Mouse (Mus musculus) embryonic facial prominence, embryonic 10.5 days (tissue): ENCODE measurements around the gene Mindy4. TPM values are rescaled to one million over a fixed set of nuclear protein-coding genes. Genes with fewer than 3 reads are reported as not detected.

Source experiments
- DNase-seq: peaks from one replicate; pipeline ENCODE4 v3.0.0-alpha.2; 2017; ENCODE audit warnings: low spot score
- H3K27ac ChIP-seq: fragments of 300-500 bp; sonication (generic); replicated peaks from 2 replicates; pipeline ENCODE4 v1.5.1; 2016; ENCODE audit warnings: mild to moderate bottlenecking
- H3K27me3 ChIP-seq: fragments of 300-500 bp; sonication (generic); replicated peaks from 2 replicates; pipeline ENCODE4 v1.6.1; 2016; ENCODE audit warnings: low read depth, mild to moderate bottlenecking; ENCODE audit not compliant: poor library complexity, severe bottlenecking
- H3K36me3 ChIP-seq: fragments of 300-500 bp; sonication (generic); replicated peaks from 2 replicates; pipeline ENCODE4 v1.6.1; 2016; ENCODE audit warnings: mild to moderate bottlenecking, moderate library complexity
- H3K4me1 ChIP-seq: fragments of 300-500 bp; sonication (generic); 2 replicates; pipeline ENCODE4 v1.6.1; 2016
- H3K4me3 ChIP-seq: fragments of 300-500 bp; sonication (generic); 2 replicates; pipeline ENCODE4 v1.5.1; 2016; ENCODE audit warnings: mild to moderate bottlenecking, moderate library complexity
- H3K9me3 ChIP-seq: fragments of 300-500 bp; sonication (generic); 2 replicates; pipeline ENCODE4 v1.6.1; 2016; ENCODE audit warnings: mild to moderate bottlenecking
- WGBS: fragments of 180-500 bp; shearing (Covaris S2); methylation state at CpG from one replicate; pipeline ENCODE4 v1.1.7; 2016; 5-methylcytosine and 5-hydroxymethylcytosine counted together
- polyA plus RNA-seq: library from polyadenylated mRNA; unstranded; fragments of >200 nt; fragmentation: Nextera tagmentation; extraction: Ambion mirVana; gene quantifications from 2 replicates; pipeline ENCODE4 v1.2.1, GENCODE M21; 2016

The Mindy4 gene
- polyA plus RNA-seq, 1 experiment from 2014 or later: 24.0 TPM

DNA sequence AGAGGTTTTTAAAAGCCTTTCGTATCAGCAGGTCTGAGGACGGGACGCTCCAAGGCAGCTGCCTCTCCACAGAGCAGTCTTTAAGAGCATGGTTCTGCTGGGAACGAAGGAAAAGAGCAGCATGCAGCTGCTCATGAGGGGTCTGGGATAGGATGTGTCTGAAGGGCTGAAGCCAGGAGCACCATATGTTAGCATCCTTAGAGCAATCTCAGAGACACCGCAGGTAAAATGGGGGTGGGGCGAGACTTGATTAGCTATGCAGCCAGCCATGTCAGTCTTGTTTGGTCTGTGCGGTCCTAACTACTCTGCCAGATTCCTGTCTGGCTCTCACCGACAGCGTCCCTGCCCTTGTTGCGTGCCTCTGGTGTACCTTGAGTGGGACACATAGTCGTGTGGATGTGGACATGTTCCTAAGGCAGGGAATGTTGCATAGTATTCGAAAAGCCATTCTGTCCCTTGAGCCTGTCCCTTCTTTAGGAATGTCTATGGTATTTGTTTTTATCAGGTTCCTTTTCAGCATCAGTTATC lies 43.8 kb downstream of the Mindy4 start:
- no peak overlapping the region for H3K27ac ChIP-seq
- no peak for DNase-seq
- H3K4me3 ChIP-seq: no peak overlapping the region
- peaks cover 7% of the 10 kb centered on the region; the same call in 1 of the 2 replicates for H3K4me1 ChIP-seq
- peaks cover 50% of the 10 kb centered on the region for H3K36me3 ChIP-seq
- H3K9me3 ChIP-seq: 0 out of 2 replicates have a peak, but pooled peaks cover 2% of the 10 kb centered on the region
- WGBS: 94% methylated on average over 12 of the region's 12 CpGs
- no peaks in the 10 kb centered on the region for H3K27me3 ChIP-seq

DNA sequence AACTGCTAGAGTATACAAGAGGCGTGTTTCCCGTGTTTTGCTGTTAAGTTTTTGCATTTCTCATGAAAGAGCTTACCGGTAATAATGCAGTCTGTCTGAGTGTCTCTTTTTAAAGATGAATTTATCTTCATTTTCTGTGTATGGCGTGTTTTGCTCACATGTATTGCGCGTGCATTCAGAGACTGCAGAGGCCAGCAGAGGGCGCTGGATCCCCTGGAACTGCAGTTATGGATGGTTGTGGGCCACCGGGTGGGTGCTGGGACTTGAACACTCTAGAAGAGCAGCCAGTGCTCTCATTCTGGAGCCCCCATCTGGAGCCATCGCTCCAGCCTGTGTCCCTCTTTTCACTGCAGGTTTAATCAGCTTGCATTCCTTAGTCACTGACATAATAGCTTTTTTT lies 46.1 kb downstream of the Mindy4 start:
- 93% methylated on average over 9 of the region's 9 CpGs for WGBS
- no peak overlapping the region for H3K4me3 ChIP-seq
- H3K9me3 ChIP-seq: 0 out of 2 replicates have a peak, but pooled peaks cover 2% of the 10 kb centered on the region
- peaks cover 45% of the 10 kb centered on the region for H3K36me3 ChIP-seq
- no peak overlapping the region for H3K27ac ChIP-seq
- DNase-seq: no peak
- no peaks in the 10 kb centered on the region for H3K27me3 ChIP-seq
- peaks cover 7% of the 10 kb centered on the region; the same call in 1 of the 2 replicates for H3K4me1 ChIP-seq

DNA sequence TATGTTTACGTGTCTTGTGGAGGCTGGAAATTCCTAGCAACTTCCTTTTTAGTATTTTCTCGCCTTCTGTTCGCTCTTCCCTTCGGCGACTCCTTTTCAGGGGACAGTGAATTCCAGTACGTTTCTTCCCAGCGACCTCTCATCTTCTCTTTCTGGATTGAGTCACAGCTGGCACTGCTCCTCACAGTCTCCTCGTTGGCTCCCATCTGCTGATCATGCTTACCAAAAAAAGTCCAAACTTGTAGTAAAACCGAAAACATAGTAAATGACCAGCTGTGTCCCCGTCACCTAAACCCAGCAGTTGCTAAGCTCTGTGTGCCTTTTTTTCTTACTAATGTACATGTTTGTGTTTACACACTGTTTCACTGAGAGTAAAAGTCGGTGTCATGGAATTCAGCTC lies 47.6 kb downstream of the Mindy4 start:
- H3K27me3 ChIP-seq: no peaks in the 10 kb centered on the region
- H3K27ac ChIP-seq: no peak overlapping the region
- 0 out of 2 replicates have a peak, but pooled peaks cover 2% of the 10 kb centered on the region for H3K9me3 ChIP-seq
- H3K4me3 ChIP-seq: no peak overlapping the region
- 84% methylated on average over 11 of the region's 11 CpGs for WGBS
- H3K36me3 ChIP-seq: peaks cover 34% of the 10 kb centered on the region
- no peak for DNase-seq
- H3K4me1 ChIP-seq: peaks cover 7% of the 10 kb centered on the region; the same call in 1 of the 2 replicates

DNA sequence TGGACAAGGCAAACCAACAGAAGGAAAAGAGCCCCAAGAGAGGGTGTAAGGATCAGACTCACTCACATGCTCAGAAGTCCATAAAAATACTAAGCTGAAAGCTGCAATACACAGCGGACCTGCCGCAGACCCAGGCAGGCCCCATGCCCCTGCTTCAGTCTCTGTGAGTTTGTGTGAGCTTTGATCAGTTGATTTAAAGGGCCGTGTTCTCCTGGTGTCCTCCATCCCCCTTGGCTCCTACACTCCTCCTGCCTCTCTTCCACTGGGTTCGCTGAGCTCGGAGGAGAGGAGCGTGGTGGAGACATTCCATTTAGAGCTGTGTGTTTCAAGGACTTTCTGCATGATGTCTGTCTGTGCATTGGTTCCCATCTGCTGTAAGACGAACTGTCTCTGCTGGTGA lies 48.4 kb downstream of the Mindy4 start:
- H3K27me3 ChIP-seq: no peaks in the 10 kb centered on the region
- peaks cover 7% of the 10 kb centered on the region; the same call in 1 of the 2 replicates for H3K4me1 ChIP-seq
- peaks cover 30% of the 10 kb centered on the region for H3K36me3 ChIP-seq
- H3K9me3 ChIP-seq: 0 out of 2 replicates have a peak, but pooled peaks cover 2% of the 10 kb centered on the region
- H3K4me3 ChIP-seq: no peak overlapping the region
- H3K27ac ChIP-seq: no peak overlapping the region
- DNase-seq: no peak
- 84% methylated on average over 7 of the region's 7 CpGs for WGBS

DNA sequence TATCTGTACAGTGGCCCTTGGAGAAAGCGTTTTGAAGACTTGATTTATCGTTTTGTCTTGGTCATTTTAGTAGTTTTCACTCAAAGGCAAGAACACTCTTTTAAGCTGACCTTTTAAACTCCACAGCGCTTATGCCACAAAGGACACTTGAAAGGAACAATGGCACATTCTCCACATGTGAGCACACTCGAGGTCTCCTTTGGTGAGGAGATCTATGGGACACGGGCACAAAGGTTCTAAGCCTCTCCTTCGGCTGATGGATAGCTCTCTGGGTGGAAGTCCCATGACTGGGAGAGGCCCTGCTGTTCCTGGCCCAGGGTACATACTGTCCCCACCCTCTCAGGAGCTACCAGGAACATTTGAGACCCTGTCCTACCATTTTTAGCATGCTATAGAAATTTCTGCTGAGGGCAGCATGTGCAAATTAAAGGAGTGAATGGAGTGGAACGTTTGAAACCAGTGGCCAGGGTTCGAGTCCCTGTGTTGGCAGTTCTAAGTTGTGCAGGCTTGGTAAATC lies 49.6 kb downstream of the Mindy4 start:
- WGBS: 80% methylated on average over 8 of the region's 8 CpGs
- Histone ChIP-seq H3K4me3 (no peak overlapping the region), H3K27ac (no peak overlapping the region), H3K4me1 (peaks cover 6% of the 10 kb centered on the region; the same call in 1 of the 2 replicates), H3K36me3 (peaks cover 37% of the 10 kb centered on the region), H3K27me3 (no peaks in the 10 kb centered on the region), H3K9me3 (0 out of 2 replicates have a peak, but pooled peaks cover 2% of the 10 kb centered on the region)
- DNase-seq: no peak

DNA sequence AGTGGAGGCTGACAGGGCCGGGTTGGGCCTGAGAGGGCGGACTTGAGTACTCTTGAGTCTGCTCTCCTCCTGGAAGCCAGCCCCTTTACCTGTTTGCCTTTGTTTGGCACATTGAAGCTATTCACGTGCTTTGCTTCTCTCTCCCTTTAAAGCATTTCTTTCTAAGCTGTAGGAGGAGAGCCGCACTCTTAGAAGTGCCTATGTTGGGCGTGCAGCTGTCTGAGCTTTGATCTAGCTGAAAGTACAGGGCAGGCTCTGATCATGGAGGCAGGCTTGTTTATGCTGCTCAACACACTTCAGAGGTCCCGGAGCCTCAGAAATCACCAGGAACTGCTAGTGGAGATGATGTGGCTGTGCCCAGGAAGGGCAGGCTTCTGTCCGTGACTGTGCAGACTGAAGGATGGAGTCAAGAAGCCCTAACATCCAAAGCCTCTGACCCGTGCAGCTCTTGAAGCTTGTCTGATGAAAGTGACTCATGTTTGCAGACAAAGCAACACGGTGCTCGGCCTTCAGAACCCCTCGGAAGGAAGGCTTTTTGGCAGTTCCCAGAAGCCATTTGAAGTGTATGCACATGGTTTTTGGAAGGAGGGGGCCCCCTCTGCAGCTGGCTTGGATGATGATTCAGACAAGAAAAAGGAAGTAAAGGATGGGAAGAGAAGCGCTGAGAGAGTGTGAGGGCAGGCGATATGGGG lies 53.5 kb downstream of the Mindy4 start:
- no peak for DNase-seq
- Histone ChIP-seq H3K27me3 (no peaks in the 10 kb centered on the region), H3K4me1 (peaks cover 30% of the 10 kb centered on the region), H3K4me3 (no peak overlapping the region), H3K36me3 (peaks cover 39% of the 10 kb centered on the region), H3K9me3 (no peaks in the 10 kb centered on the region), H3K27ac (peak overlapping the region; percentile 35; the same call in 1 of the 2 replicates)
- 88% methylated on average over 13 of the region's 13 CpGs for WGBS

DNA sequence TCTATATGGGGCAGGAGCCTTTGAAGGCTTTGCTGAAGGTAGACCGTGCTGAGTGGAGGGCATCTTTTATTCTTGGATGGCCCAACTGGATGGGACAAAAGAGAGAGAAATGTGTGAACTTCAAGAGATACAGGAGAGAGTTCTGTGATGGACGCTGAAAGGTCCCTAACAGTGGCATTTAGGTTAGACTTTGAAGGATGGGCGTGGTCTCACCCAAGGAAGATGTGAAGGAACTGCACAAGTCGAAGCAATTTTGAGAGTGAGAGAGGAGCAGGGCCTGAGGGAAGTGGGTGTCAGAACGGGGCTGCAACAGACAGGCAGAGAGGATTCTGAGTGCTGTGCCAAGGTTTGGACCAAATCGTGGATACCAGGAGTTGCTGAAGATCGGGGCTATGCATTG lies 54.1 kb downstream of the Mindy4 start:
- 94% methylated on average over 7 of the region's 7 CpGs for WGBS
- H3K36me3 ChIP-seq: peaks cover 40% of the 10 kb centered on the region

DNA sequence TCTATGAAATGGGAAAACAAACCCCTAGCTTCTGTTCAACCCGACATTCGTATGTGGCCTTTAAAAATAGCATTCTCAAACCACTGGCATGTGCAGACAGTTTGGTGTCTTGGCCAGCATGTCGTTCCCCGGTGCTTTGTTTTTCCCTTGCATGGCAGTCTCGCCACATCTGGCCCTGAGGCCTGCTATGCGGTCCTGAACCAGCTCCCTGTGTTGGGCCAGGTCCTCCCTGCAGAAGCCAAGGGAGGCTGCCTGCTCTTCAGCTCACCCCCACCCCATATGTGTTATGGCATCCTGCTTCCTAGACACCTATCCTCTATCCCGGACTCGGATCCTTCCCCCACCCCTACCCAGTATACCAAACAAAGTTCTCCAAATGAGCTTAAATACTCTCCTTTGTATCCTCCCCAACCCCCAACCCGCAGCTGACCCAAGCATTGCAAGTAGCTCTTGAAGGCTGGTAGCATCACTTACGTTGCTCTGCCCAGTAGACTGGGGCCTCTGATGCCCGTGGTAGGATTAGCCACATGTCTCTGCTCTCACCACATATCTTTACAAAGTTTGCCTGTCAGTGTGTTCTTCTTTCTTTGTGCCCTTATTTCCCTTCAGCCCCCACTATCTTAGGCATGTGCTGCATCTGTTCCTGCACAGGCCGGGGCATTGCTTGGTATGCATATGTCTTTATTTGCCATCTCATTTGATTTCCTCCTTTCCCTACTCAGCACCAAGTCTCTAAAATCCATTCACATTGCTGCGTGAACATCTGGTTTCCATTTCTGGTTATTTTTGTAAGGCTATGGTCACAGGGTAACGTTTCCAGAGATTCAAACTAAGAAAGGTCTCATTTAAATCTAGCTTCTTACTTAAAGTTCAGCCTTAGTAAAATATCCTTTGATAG lies 55.5 kb downstream of the Mindy4 start:
- no peaks in the 10 kb centered on the region for H3K27me3 ChIP-seq
- DNase-seq: peak; percentile 62
- H3K27ac ChIP-seq: peak overlapping the region; percentile 87
- H3K4me1 ChIP-seq: peaks cover 30% of the 10 kb centered on the region
- WGBS: 50% methylated on average over 14 of the region's 14 CpGs
- peaks cover 44% of the 10 kb centered on the region for H3K36me3 ChIP-seq
- H3K4me3 ChIP-seq: no peak overlapping the region
- no peaks in the 10 kb centered on the region for H3K9me3 ChIP-seq

More for the DNA sequence above, 54.1 kb downstream of the Mindy4 start:
- Histone ChIP-seq H3K4me3 (no peak overlapping the region), H3K27me3 (no peaks in the 10 kb centered on the region), H3K4me1 (peaks cover 30% of the 10 kb centered on the region), H3K9me3 (no peaks in the 10 kb centered on the region), H3K27ac (peak overlapping the region; percentile 87; the same call in 1 of the 2 replicates)
- DNase-seq: no peak

DNA sequence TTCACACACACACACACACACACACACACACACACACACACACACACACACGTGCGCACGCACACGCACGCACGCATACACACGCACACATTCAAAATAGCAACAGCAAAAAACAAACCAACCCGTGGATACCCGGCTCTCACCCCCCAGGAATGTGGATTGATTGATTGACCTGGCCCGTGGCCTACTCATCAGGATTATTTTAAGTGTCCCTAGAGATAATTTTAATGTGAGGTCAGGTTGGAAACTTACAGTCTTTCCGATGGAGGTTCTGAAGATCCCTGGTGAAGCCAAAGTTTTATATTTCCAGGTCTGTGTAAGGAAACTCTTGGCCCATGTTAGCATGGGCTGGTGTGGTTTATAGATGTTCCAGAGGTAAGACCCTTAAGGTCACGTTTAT lies 59.0 kb downstream of the Mindy4 start:
- H3K36me3 ChIP-seq: peaks cover 53% of the 10 kb centered on the region

DNA sequence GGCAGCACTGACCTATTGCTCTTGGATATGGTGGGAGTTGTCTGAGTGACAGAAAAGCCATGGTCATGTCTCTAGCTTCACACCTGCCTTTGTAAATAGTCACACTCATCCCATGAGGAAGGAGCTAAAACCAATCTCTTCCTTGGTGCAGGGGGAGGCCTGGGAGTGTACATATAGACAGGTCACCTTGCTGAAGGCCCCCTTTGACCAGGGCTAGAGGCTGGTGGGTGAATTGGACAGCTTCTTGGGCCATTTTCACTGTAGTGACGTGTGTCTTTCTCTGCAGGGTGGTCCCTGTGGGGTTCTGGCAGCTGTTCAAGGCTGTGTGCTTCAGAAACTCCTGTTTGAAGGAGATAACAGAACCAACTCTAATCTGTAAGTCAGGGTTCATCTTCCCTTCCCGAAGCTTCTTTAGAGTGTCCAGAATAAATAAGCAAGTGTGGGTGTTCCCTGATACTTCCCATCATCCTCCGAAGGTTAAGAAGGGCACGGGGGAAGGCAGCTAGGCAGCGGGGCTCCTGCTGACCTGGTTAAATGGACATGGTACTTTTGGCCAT lies 60.4 kb downstream of the Mindy4 start:
- Histone ChIP-seq H3K4me1 (peaks cover 23% of the 10 kb centered on the region), H3K27ac (no peak overlapping the region), H3K36me3 (peaks cover 43% of the 10 kb centered on the region), H3K27me3 (no peaks in the 10 kb centered on the region), H3K4me3 (no peak overlapping the region), H3K9me3 (no peaks in the 10 kb centered on the region)
- no peak for DNase-seq
- 91% methylated on average over 5 of the region's 5 CpGs for WGBS

More for the DNA sequence above, 59.0 kb downstream of the Mindy4 start:
- DNase-seq: no peak
- Histone ChIP-seq H3K27ac (no peak overlapping the region), H3K4me1 (peaks cover 30% of the 10 kb centered on the region), H3K4me3 (no peak overlapping the region), H3K9me3 (no peaks in the 10 kb centered on the region), H3K27me3 (no peaks in the 10 kb centered on the region)
- WGBS: 92% methylated on average over 12 of the region's 12 CpGs

DNA sequence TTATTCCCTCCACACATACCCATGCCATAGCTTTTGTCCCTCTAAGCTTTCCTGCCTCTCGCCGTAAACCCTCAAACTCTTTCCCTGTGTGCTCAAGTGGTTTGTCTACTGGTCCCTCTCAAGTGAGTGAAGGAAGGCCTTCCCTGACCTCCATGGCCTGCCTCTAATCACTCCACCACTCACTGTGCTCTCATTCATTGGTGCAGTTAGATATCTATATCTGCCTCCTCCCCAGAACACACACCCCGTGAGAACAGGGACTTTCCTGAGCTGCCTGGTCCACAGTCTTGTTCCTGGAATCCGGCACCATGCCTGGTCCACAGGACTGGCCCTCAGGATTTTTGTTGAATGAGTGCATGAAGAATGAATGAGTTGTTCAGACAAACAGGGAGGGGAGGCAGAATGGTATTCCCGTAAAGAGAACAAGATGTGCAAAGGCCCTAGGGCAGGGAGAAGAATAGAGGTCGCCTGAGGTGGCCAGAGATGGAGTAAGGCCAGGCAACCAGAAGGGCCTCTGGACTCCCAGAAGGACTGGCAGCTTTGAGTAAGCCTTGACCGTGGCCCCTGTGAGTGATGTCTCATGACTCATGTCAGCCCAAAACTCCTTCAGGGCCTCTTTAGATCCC lies 61.7 kb downstream of the Mindy4 start:
- H3K36me3 ChIP-seq: peaks cover 43% of the 10 kb centered on the region
- 87% methylated on average over 7 of the region's 7 CpGs for WGBS
- no peaks in the 10 kb centered on the region for H3K27me3 ChIP-seq
- H3K27ac ChIP-seq: no peak overlapping the region
- no peak overlapping the region for H3K4me3 ChIP-seq
- DNase-seq: no peak
- H3K9me3 ChIP-seq: no peaks in the 10 kb centered on the region
- H3K4me1 ChIP-seq: peaks cover 12% of the 10 kb centered on the region
